Mouse (Mus musculus) thymus, postnatal 36 days (tissue): ENCODE data around the gene Sfrp4.

Source experiments
- DNase-seq, 2 experiments: peaks; one replicate each; pipeline ENCODE4 v3.0.0; 2022; ENCODE audit warnings: mixed read lengths in 2 of 2

The Sfrp4 gene

GRCm38 (mm10) chr13:19636131-19636530 is 13.2 kb downstream of the Sfrp4 start:
- DNase-seq = no peak

GRCm38 (mm10) chr13:19640203-19640851 is 17.4 kb downstream of the Sfrp4 start:
- DNase-seq = no peak

- no peak for DNase-seq
Observed at GRCm38 (mm10) chr13:19643519-19643918, 20.6 kb downstream of the Sfrp4 start.

GRCm38 (mm10) chr13:19644225-19644624 is 21.3 kb downstream of the Sfrp4 start:
- no peak for DNase-seq

- DNase-seq = no peak
Observed at GRCm38 (mm10) chr13:19649824-19650223, 26.9 kb downstream of the Sfrp4 start.

- no peak for DNase-seq
Observed at GRCm38 (mm10) chr13:19652405-19652804, 29.5 kb downstream of the Sfrp4 start.

- no peak for DNase-seq
Observed at GRCm38 (mm10) chr13:19668355-19669140, 45.6 kb downstream of the Sfrp4 start.

- no peak for DNase-seq
Observed at GRCm38 (mm10) chr13:19674025-19674424, 51.1 kb downstream of the Sfrp4 start.

GRCm38 (mm10) chr13:19674601-19675000 is 51.7 kb downstream of the Sfrp4 start:
- DNase-seq = no peak
